Comparison of ENCODE assay signal across 7 mouse cellular contexts in the genomic region with DNA sequence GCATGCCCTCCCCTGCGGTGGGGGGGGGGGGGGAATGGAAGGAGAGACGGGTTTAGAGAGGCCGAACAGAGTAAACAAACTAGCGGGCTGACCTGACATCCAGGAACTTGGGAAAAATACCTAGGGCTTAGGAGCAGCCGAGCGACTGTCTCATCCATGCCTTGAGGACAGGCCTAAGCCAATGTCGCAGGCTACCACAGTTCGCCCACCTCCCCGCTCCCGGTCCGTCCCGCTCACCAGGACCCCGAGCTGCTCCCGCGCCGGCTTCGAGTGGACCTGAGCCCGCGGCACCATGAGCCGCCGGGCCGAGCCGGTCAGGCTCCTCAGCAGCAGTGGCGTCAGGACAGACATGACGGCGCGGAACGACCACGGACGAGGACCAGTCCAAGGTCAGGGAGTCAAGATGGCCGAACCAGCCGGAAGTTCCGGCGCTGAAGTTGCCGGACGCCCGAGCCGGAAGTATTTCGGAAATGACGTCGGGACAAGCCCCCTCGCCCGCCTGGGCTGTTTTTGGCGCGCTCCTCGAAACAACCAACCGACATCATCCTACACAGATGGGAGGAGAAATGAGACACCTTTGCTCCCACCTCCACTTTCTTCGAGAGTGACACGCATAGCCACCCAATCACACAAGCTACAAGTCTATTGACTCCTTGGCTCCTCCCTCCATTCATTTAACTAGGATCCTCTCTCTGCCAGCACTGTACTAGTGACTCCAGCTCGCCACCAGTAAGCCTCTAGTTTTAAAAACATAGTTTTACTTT. TPM values are rescaled to one million over a fixed set of nuclear protein-coding genes. Genes with fewer than 3 reads are reported as not detected.
A peak's percentile ranks its signal among the peaks of the same experiment; 100 is the strongest.
DNase-seq lines count a peak whose midpoint lies in the region; ATAC-seq lines count a peak whose summit lies in the region.

A gene (minus strand): TSS at position 455 of the 764 bp plus-strand sequence.

- intact Hi-C loops in left cerebral cortex, postnatal 36 days (cut with DNase I) = no loop called here

- H3K9ac ChIP-seq in intestine, embryonic 16.5 days (ENCODE audit: low read depth, low read length) = peak within 1 kb of the TSS; percentile 96
- H3K9ac ChIP-seq in midbrain, embryonic 11.5 days (ENCODE audit: low read length) = peak within 1 kb of the TSS; percentile 85

- H3K36me3 ChIP-seq in intestine, embryonic 16.5 days (ENCODE audit: control insufficient read depth, insufficient read depth, low read length) = peaks cover 13% of the 10 kb centered on the region
- H3K36me3 ChIP-seq in midbrain, embryonic 11.5 days (ENCODE audit: control insufficient read depth, insufficient read depth, low read length) = peaks cover 8% of the 10 kb centered on the region

- no peaks in the 10 kb centered on the region for H3K9me3 ChIP-seq in intestine, embryonic 16.5 days (ENCODE audit: control insufficient read depth, low read length)
- no peaks in the 10 kb centered on the region for H3K9me3 ChIP-seq in midbrain, embryonic 11.5 days (ENCODE audit: control insufficient read depth, low read length)

- under 1% methylated on average over 50 of the region's 50 CpGs for WGBS in intestine, embryonic 16.5 days
- WGBS in midbrain, embryonic 11.5 days = under 1% methylated on average over 50 of the region's 50 CpGs

- H3K4me3 ChIP-seq in intestine, embryonic 16.5 days (ENCODE audit: low read length) = peak within 1 kb of the TSS; percentile 84
- peak within 1 kb of the TSS; percentile 93 for H3K4me3 ChIP-seq in midbrain, embryonic 11.5 days (ENCODE audit: low read depth, low read length)

- H3K27ac ChIP-seq in intestine, embryonic 16.5 days (ENCODE audit: low read length) = peak within 1 kb of the TSS; percentile 85
- peak within 1 kb of the TSS; percentile 44 for H3K27ac ChIP-seq in midbrain, embryonic 11.5 days (ENCODE audit: low read depth, low read length)

- H3K4me2 ChIP-seq in intestine, embryonic 16.5 days (ENCODE audit: low read depth, low read length) = peak within 1 kb of the TSS; percentile 80
- H3K4me2 ChIP-seq in midbrain, embryonic 11.5 days = peak within 1 kb of the TSS; percentile 74

- peak; percentile 98 for DNase-seq in adrenal gland, adult 8-10 months
- peak; percentile 96 for DNase-seq in embryo, embryonic 9.5 days (ENCODE audit: extremely low spot score)
- peak; percentile 80 to 94 for DNase-seq in gastrocnemius, postnatal 4 days (ENCODE audit: low spot score in 2 of 2)
- peak; percentile 97 for DNase-seq in left cerebral cortex, postnatal 36 days (ENCODE audit: low spot score in 2 of 2)
- peak; percentile 99 for DNase-seq in midbrain, embryonic 11.5 days (ENCODE audit: low spot score, missing footprints)
- DNase-seq in skeletal muscle tissue, adult 2 months (ENCODE audit: low read depth, low spot score) = peak; percentile 96

- peaks cover 26% of the 10 kb centered on the region for H3K4me1 ChIP-seq in intestine, embryonic 16.5 days (ENCODE audit: control insufficient read depth, insufficient read depth, low read length)
- peaks cover 15% of the 10 kb centered on the region for H3K4me1 ChIP-seq in midbrain, embryonic 11.5 days (ENCODE audit: control insufficient read depth, insufficient read depth, low read length)

- ATAC-seq in intestine, embryonic 16.5 days = peak; percentile 98
- peak; percentile 98 for ATAC-seq in midbrain, embryonic 11.5 days (ENCODE audit: low FRiP score)

- no peaks in the 10 kb centered on the region for H3K27me3 ChIP-seq in intestine, embryonic 16.5 days (replicated peaks; ENCODE audit: control insufficient read depth, insufficient read depth, low read length)
- H3K27me3 ChIP-seq in midbrain, embryonic 11.5 days (ENCODE audit: control insufficient read depth, insufficient read depth, low read length) = no peaks in the 10 kb centered on the region

RNA-seq across cellular contexts. Expression of the gene that starts here (rescaled TPM):
- 100 to 1,000 TPM; 725 to 927 (median 846) TPM for total RNA-seq in adrenal gland, adult 8-10 months (2022)
- total RNA-seq in gastrocnemius, postnatal 4 days (2021) = 100 to 1,000 TPM; 437 to 448 TPM
- polyA plus RNA-seq in intestine, embryonic 16.5 days (2015; fragmentation: Nextera tagmentation; extraction: Ambion mirVana) = 1,467 and 1,508 TPM in 2 replicates
- total RNA-seq in left cerebral cortex, postnatal 36 days (2021) = 1,000 to 10,000 TPM in 1 of 2 experiments, 100 to 1,000 TPM in 1; 989 to 1,090 TPM
- polyA plus RNA-seq in midbrain, embryonic 11.5 days (2014; fragmentation: Nextera tagmentation; extraction: Ambion mirVana) = 730 and 757 TPM in 2 replicates

Comparison
In these comparisons a context has a peak if more than half of its experiments do, and no peak if none do; other contexts are left out.
1. Peak in every context shown above with its lines: DNase-seq, ATAC-seq, H3K4me3 ChIP-seq and H3K27ac ChIP-seq.